Mouse (Mus musculus) neutrophil, adult 5-6 weeks (primary cell): ENCODE measurements around the gene Arhgap29. TPM values are rescaled to one million over a fixed set of nuclear protein-coding genes. Genes with fewer than 3 reads are reported as not detected.

ENCODE experiments used
- ATAC-seq: fragments of 151-379, 151-347 bp; 2 replicates; pipeline ENCODE4 v1.8.0; 2017; ENCODE audit warnings: mild to moderate bottlenecking, moderate TSS enrichment; ENCODE audit not compliant: insufficient number of reproducible peaks, poor library complexity, low FRiP score, severe bottlenecking; ENCODE audit errors: extremely low read depth
- total RNA-seq: library from RNA; stranded (forward); fragments of 200-1000 nt; gene quantifications from 2 replicates; pipeline ENCODE4 v1.2.3, GENCODE M21; 2017

The Arhgap29 gene
- 0.58 and 0.74 TPM in 2 replicates for total RNA-seq

DNA sequence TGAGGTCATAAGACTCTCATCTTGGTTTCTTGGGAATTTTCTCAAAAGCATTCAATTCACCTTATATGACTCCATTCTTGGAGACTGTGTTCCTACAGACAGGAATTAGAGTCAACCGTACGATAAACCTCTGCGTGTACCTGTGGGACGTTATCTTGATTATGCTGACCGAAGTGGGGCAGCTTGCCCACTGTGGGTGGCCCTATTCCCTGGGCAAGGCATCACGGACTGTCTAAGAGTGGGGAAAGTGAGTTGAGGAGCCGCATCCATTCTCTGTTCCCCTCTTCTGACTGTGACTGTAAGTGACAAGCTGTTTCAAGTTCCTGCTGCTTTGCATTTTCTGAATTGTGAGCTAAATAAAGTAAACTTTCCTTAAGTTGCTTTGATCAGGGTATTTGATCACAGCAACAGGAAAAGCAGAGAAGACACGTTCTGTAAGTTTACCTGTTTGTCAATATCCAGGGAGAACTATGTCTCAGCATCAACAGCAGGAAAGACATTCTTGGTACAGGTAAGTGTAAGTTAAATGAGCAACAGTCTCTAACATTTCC, at the start of gene Arhgap29:
Gene Arhgap29 (plus strand): TSS at position 501 of the 551 bp plus-strand sequence.
- ATAC-seq = no peak

DNA sequence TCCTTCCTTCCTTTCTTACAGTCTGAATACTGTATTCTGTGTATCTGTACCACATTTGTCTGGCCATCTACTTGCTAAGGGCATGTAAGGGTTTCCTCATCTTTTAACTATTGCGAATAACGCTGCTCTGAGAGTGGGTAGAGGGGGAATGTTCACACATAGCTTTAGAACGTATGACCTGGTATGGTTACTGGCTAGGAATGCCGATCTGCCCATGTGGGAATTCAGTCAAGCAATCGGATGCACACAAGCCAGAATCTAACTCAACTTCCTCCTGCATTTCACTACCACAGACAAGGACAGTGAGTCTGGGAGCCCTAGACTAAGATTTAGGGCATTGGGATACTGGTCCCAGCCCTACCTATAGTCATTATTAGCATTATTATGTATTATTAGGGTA, 49.6 kb upstream of the Arhgap29 start:
- no peak for ATAC-seq

DNA sequence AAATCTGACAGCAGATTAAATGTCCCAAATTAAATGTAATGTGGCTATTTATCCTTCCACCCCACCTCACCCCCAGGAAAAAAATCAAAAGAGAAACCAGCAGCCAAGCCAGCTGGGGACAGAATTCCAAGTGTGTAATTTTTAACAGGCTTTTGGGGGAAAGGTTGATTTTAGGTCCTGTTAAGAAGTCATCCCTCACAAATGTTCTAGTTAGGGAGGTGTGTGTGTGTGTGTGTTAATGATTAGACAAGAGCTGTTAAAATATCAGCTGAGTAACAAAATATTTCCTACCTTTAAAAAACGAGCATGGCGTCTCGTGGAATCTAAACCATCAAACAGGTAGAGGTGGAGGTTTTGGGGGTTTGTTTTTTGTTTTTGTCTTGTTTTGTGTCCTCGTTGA, 49.1 kb upstream of the Arhgap29 start:
- no peak for ATAC-seq

DNA sequence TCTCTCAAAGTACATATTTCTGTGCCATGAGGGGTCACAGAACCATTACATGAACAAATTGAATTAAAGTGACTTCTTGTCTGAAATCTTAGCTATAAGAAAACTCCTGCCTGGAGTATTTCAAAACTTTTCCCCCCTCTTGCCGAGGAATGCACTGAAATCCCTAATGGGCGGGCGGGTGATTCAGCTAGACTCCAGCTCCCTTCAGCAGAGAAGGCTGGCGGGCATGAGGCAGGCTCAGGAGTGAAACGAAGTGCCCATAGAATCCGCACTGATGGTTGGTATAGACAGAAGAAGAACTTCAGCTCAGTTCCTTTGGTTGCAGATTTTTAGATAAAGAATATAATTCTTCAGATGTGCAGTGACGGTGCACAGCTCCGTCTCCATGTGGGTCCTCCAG, 48.6 kb upstream of the Arhgap29 start:
- no peak for ATAC-seq

DNA sequence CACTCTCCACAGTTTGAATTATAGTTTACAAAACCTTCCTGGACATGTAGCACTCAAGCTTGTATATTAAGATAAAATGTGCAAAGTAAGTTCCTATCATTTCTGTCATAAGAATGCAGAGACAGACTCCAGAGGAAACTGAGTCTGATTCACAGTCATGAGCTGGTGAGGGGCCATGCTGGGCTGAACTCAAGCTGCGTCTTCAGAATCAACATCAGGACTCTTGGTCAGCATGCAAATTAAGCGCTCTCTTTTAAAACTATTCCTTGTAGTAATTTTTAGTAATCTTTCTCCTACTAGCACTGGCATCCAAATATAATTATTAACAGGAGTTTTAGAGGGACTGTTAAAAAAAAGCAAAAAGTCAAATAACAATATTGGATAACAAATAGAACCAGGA, 47.9 kb upstream of the Arhgap29 start:
- no peak for ATAC-seq

DNA sequence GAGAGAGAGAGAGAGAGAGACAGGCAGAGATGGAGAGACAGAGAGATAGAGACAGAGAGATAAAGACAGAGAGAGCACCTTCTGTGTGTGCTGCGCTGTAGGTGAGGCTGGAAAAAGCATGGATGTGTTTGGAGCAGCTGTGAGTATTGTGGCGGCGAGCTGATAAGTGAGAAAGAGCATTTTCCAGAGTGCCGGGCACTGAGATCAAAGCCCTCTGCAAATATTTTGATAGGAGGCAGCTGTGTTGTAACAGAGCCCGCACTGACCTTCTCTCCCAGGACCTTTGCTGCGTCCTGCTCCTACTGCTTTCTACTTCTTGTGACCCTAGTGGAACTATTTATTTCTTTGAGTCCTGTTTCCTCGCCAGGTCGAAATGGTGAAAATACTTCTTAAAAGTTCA, 45.7 kb upstream of the Arhgap29 start:
- no peak for ATAC-seq

- ATAC-seq = no peak
Measured at GRCm38 (mm10) chr3:121909155-121909554, 43.2 kb upstream of the Arhgap29 start.

GRCm38 (mm10) chr3:121913476-121913875, 38.9 kb upstream of the Arhgap29 start:
- ATAC-seq = no peak

DNA sequence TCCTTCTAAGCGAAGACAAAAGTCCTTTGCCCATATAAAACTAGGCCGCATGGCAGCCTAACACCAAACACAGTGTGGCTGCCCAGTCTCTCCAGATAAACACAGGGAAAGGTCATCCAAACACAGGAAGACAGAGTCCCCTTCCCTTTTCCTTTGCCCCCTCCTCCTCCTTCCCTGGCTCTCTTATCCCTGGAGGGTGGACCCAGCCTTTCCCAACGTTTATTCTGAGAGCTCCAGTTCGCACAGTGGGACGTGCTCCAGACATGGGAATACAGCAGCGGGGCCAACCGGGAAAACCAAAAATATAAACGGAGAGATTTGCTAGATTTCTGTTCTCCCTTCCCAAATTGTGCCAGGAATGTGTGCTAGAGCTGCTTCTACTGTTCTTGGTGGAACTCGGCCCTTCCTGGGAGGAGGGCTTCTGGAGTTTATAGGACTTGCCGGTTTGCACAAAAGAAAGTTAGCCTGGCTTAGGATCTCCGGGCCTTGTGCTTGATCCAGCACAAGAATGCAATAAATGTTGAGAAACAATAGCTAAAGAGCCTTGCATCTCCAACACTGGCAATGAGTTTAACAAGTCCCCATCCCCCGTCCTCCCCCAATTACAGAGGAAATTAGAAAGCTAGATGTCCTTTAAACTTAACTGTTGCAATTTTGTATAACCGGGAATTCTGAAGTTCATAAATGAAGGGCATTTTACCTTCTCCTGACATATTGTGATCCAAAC, 37.7 kb upstream of the Arhgap29 start:
- no peak for ATAC-seq

- ATAC-seq = no peak
Measured at GRCm38 (mm10) chr3:121915191-121915590, 37.1 kb upstream of the Arhgap29 start.

- no peak for ATAC-seq
Measured at GRCm38 (mm10) chr3:121916802-121917532, 35.4 kb upstream of the Arhgap29 start.

GRCm38 (mm10) chr3:121917658-121918057, 34.7 kb upstream of the Arhgap29 start:
- no peak for ATAC-seq

- ATAC-seq = no peak
Measured at GRCm38 (mm10) chr3:121919961-121920360, 32.4 kb upstream of the Arhgap29 start.

DNA sequence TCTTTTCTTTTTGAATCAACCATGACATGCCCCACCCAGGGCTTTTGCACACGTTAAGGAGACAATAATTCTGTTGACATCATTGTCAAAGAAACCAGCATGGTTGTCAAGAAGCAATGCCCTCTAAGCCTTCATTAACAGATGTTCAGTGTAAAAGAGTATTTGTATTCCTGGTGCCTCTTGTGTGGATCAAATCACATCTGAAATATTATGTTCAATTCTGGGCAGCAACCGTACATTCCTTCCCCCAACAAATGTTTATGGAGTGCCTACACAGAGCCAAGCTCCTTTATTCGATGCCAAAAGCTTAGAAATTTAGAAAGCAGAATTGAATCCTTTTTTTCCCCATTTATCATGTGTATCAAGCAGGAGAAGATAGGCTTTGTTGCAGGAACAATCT, 31.6 kb upstream of the Arhgap29 start:
- no peak for ATAC-seq

DNA sequence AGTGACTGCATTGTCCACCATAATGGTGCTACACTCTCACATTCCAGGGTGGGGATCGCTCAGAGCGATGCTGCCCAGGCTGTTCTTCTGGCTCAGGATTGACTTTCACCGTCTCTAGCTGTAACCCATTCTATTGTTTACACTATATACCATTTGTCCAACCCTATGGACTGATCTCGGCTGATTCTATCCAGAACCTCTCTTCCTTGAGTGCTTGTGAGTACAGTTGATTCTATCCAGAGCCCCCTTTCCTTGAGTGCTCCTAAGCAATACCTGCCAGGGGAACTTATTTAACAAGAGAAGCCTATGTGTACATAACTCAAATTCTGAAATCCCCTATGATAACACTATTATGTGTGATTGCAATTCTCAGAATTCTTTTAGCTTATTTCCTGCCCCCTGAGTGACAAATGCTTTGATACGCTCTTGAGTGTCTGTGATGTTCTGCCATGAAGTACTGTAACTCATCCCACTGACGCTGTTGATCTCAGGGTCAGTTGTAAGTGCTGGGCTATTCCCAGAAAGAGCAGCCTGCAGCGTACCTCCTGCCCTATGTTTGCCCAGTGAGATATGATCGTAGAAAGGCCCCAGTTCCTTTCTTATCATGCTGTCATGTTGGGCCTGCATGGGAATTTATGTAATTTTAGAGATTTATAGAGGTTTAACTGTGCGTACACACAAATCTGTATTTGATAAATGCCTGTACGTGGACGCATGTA, 27.4 kb upstream of the Arhgap29 start:
- ATAC-seq = no peak

GRCm38 (mm10) chr3:121927601-121928000, 24.7 kb upstream of the Arhgap29 start:
- ATAC-seq = no peak

DNA sequence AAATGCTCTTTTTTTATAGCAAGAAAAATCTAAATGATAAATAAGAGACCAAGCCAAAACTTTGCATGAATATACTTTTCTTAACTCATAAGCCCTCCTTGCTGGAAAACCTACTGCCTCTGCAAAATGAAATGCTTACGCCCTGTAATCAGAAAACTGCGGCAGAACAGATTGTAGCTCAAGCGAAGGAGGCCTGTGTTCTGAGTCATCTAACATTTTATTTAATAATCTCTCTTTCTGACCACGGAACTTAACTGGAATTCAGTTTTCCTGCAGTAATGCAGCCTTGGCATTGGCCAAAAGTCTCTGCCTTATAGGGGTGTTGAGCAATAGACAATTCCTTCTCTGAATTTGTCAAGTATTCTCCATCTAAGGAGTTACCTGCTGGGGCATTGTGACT, 19.5 kb upstream of the Arhgap29 start:
- ATAC-seq = no peak

DNA sequence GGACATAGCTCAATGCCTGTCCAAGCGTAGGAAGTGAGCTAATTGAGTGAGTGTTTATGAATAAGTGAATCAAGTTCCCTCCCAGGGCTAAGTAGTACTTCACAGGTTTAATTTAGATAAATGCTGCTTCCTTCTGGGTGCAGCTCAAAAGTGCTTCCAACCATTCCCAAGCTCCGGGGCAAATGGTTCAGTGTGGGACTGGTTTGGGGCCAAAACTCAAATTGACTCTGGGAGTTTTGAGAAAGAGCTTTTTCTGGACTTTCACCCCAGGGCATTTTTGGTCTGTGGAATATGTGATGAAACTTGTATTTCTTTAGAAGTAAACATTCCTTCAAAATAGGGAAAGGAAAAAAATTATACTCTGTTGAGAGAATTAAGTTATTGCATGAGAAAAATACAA, 16.1 kb upstream of the Arhgap29 start:
- ATAC-seq = no peak

DNA sequence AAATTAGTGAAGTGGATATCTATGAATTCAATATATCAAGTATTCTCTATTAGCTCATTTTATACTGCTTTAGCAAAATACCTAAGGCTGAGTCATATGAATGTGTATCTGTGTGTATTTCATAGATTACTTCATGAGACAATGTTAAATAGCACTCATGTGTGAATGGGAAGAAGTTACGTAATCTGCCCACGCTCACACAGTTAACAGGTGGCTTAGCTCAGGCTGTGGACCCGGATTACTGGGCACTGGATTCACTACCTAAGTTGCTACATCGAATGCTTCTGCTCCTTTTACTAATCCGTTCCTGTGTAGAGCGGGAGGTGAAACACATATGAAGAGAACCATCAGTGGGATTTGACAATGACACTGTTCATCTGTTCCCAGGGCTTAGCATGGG, 15.3 kb upstream of the Arhgap29 start:
- no peak for ATAC-seq

GRCm38 (mm10) chr3:121939658-121940057, 12.7 kb upstream of the Arhgap29 start:
- ATAC-seq = no peak
